Mouse (Mus musculus): ENCODE data around the gene Id4.
A peak's percentile ranks its signal among the peaks of the same experiment; 100 is the strongest.

Gene Id4

DNA sequence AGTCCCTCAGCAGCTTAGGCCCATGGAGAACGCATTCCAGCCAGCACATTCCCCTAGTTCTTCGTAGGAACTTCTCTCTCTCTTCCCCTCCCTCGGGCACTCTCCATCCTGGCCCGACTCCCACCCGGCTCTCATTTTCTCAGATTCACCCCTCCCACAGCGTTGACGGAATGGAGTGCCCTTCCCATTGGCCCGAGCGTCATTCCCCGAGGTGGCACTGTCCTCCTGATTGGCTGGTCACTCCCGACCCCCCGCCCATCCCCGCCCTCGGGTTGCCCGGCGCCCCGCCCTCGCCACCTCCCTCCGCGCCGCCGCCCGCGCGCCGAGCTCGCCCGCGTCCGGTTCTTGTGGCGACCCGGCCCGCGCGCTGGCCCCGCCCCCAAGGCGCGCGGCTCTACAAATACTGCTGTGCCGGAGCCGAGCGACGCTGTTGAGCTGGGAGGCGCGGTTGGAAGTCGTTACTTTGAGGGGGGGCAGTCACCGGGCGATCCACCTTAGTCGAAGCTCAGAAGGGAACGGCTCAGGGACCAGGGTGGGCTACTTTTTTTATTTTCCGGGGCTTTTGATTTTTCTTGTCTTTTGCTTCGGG lies at the start of gene Id4:
TSS of gene Id4 (plus strand) at position 539 of the 589 bp plus-strand sequence.
- DNase-seq (ENCODE audit: low spot score) = peak; percentile 95

DNA sequence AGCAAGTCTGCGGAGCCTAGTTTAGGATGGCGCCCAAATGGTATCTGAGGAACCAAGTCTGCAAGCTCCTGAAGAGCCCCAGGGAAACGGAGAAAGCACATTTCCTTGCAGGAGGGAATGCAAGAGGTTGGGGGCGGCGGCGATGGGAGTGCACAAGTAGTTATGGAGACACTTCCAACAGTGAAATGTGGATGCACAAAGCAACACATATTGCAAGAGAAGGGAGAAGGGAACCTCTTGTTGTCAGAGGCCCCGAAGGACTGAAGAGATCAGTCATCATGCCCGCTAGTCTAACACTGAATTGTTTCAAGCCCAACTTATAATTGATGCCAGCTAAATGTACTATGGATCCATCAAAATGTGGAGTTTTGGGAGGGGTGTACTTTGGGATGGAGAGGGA lies 33.9 kb upstream of the Id4 start:
- peak; percentile 58 for DNase-seq (ENCODE audit: low spot score)

DNA sequence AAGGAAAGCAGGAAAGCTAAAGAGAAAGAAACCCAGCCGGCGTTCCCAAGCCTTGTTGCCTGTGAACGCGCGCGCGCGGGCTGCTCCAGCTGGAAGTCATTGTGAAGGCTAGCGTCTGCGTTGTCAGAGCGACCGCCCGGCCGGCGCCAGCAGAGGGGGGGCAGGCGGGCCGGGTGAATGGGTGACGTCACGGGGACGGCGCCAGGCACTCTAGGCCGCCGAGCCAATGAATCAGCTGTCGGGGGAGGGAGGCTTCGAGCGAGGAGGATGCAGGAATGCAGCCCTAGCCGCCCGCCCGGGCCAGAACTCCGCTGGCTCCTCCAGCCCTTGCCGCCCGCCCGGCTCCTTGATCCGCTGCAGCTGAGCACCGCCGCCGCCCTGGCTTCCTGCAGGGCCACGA lies 33.3 kb upstream of the Id4 start:
- DNase-seq (ENCODE audit: low spot score) = peak; percentile 97

DNA sequence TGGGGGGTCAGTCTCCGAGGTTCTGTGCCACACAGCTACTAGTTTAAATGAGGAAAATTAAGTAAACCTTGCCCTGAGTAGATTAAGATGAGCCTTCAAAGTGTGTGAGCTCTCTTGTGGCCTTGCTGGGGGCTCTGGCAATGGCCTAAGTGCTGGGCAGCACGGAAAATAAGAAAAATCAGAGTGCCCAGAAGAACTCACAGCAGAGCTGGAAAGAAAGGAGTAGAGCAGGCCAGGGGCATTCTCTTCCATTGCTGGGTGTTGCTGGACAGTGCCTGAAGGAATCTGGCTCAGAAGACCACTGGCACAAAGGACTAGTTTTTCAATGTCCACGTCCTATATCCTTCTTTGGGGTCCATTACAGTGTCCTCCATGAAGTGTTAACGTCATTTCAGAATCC lies 32.9 kb upstream of the Id4 start:
- DNase-seq (ENCODE audit: low spot score) = no peak

- DNase-seq (ENCODE audit: low spot score) = no peak
Observed at GRCm38 (mm10) chr13:48230996-48231395, 30.0 kb upstream of the Id4 start.

GRCm38 (mm10) chr13:48236436-48236835 lies 24.6 kb upstream of the Id4 start:
- no peak for DNase-seq (ENCODE audit: low spot score)

DNA sequence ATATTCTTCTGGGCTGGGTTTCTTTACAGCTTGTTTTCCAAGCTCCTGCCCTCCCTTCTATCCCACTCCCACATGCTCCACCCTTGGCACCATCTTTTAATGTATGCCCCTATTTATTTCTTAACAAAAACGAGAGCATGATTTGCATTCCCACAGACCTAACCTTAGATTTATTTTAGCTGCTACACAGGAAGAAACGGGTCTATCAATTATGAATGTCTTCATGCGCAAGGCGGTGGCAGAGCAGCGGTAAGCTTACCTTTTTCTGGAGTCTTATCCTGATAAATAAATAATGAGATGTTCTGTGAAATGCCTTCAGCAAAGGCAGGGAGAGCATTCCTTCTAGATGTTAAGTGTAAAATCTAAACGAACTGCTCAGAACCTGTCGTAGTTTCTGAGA lies 24.2 kb upstream of the Id4 start:
- no peak for DNase-seq (ENCODE audit: low spot score)

DNA sequence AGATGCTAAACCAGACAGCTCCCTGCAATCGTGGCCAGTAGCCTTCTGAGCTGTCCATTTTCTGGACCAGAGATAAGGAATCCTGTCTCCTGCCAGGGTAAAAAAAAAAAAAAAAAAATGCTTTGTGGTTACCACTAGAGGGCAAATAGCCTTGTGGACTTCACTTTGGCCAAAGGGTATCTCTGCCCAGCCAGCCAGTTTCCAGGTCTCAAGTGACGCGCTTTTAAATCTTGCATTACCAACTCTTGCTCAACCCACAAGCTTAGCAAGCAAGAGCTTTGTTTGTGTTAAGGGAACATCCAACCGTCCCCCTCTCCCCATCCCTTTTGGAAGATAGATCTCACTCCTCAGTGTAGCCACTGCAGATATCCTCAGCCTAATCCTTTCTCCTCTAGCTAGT lies 23.5 kb upstream of the Id4 start:
- no peak for DNase-seq (ENCODE audit: low spot score)

GRCm38 (mm10) chr13:48245235-48246012 lies 15.6 kb upstream of the Id4 start:
- no peak for DNase-seq (ENCODE audit: low spot score)

GRCm38 (mm10) chr13:48252559-48252958 lies 8.5 kb upstream of the Id4 start:
- no peak for DNase-seq (ENCODE audit: low spot score)

GRCm38 (mm10) chr13:48255026-48255425 lies 6.0 kb upstream of the Id4 start:
- no peak for DNase-seq (ENCODE audit: low spot score)

GRCm38 (mm10) chr13:48261341-48262221 lies 553 bp downstream of the Id4 start:
- DNase-seq (ENCODE audit: low spot score) = peak; percentile 73

DNA sequence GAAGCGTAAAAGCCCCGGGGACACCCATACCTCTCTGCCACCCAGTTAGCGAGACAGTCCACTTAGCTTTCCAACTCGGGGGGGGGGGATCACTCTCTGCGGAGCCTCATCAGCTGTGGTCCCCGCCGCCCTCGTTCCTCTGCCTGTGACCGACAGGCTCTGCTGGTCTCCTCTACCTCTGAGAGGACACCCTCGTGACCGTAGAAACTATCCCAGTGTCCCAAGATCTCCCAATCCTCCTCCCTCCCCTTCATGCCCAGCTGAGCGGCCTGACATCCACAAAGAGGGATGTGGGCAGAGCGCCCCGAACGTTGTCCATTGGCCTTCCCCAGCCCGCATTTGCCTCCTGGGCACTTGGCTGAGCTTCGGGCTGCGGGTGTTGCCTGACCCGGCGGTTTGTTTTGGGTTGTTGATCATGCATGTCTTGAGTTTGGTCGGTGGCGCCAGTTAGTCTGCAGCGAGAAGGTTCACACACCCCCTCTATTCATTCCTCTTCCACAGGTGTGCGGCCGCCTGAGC lies 1.5 kb downstream of the Id4 start:
- peak; percentile 46 for DNase-seq (ENCODE audit: low spot score)

GRCm38 (mm10) chr13:48265029-48265428 lies 4.0 kb downstream of the Id4 start:
- DNase-seq (ENCODE audit: low spot score) = no peak

- peak; percentile 58 for DNase-seq (ENCODE audit: low spot score)
Observed at GRCm38 (mm10) chr13:48273451-48274069, 12.5 kb downstream of the Id4 start.

GRCm38 (mm10) chr13:48274107-48274506 lies 13.1 kb downstream of the Id4 start:
- no peak for DNase-seq (ENCODE audit: low spot score)

DNA sequence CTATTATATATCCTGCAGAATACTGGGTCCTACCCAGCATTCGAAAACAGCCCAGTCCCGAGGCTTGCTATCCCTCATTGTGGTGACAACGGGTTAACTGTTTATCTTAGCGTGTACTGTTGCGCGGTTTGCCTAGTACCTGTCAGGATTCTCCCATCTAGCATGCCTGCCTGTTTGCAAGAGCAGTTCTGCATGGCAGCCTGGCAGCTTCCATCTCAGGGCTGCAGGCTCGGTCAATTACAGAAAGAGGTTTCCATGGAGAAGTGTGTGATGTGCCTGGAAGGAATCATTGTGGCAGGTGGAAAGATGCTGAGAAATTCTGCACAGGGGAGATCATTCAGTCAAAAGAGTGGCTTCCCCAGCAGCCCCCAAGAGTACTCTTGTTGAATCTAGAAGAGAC lies 16.0 kb downstream of the Id4 start:
- DNase-seq (ENCODE audit: low spot score) = no peak

GRCm38 (mm10) chr13:48284426-48284825 lies 23.4 kb downstream of the Id4 start:
- no peak for DNase-seq (ENCODE audit: low spot score)

DNA sequence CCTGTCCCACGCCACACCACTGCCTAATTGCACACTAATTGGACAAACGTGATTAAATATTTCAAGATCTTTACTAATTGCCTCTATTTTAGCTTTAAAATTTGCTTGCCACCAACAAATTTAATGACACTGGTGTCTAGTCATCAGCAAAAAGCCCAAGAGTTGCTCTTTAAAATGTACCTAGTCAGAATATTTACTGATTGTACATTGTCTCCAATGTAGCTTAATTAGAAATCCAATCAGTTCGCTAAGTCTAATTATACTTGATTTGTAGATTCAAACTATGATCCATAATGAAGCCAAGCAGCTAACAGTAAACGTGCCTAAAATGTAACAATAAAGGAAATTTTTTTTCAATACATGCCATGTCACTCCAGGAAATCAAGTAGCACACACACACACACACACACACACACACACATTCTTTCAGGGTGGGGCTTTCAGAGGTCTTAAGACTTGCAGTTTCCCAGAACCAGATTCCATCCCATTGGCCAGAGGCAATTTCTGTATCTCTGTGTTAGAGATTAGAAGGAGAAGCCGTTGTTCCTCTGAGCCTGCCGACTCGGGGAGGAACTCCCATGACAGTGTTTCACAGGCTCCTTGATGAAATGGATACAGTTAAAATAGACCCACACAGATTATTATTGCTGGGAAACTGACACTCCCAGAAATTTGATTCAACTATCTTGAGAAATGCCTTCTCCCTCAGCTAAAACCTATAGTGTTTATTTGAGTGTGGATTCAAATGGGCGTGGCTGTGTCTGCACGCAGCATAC lies 24.1 kb downstream of the Id4 start:
- DNase-seq (ENCODE audit: low spot score) = no peak

GRCm38 (mm10) chr13:48290427-48290826 lies 29.4 kb downstream of the Id4 start:
- no peak for DNase-seq (ENCODE audit: low spot score)

GRCm38 (mm10) chr13:48314500-48314899 lies 53.5 kb downstream of the Id4 start:
- no peak for DNase-seq (ENCODE audit: low spot score)

All from testis, postnatal 10 days (tissue).